Mouse (Mus musculus) heart, postnatal 25 days (tissue): ENCODE data around the gene Olfr1195. TPM values are rescaled to one million over a fixed set of nuclear protein-coding genes. Genes with fewer than 3 reads are reported as not detected.
"Not testable (repeated sequence)": the region's sequence is repeated elsewhere in the genome, so short reads cannot be mapped to it uniquely, and the experiment has no call there.

ENCODE experiments used
- DNase-seq: peaks from one replicate; pipeline ENCODE4 v3.0.0; 2022; ENCODE audit warnings: low spot score
- intact Hi-C: fragments of 180-260 bp; cut with DNase I; formaldehyde crosslinking; loops from one replicate; pipeline ENCODE4 v1.15.1; 2025
- total RNA-seq, 2 experiments: library from RNA; stranded (reverse); gene quantifications; 2 replicates each; pipeline ENCODE4 v1.2.3; 2021

Gene Olfr1195
- not detected for total RNA-seq

DNA sequence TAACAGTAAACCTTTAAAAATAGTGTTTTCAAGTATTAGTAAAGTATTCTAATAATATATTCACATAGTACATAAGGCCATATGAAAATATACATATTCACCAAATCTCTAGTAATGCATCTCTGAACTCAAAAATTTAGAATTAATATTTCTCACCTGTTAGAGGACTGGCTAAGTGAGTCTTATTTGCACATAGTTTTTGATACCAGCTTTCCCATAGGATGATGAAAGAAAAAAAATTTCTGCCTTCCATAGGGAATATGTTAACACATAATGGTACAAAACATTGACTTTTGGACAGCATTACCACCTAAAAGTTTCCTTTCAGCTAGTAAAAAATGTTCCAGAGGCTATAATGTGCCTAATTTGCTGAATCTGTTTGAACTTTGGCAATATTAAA is at the start of gene Olfr1195:
Olfr1195 (minus strand) TSS at position 101 of the 400 bp plus-strand sequence.
- DNase-seq, result no peak
- intact Hi-C loops, result no loop called here

DNA sequence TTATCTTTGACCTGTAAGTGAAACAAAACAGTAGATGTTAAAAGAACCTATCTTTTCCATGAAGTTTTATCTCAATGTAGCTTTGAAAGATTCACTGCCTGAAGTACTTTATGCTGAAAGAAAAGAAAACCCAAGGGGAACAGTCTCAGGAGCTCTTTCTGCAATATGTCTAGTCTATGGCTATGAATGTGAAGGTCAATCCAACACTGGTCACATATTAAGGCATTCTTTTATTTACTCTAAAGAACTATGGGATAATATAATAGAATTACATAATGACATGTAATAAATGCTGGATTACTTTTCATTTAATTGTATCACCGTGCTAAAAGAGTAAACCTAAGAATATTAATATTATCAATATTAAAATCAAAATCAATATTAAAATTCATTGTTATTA is 43.3 kb upstream of the Olfr1195 start, which contains the start of gene Olfr1197:
Olfr1197 (minus strand) TSS at position 101 of the 400 bp plus-strand sequence.
- intact Hi-C loops, result no loop called here
- DNase-seq, result no peak

DNA sequence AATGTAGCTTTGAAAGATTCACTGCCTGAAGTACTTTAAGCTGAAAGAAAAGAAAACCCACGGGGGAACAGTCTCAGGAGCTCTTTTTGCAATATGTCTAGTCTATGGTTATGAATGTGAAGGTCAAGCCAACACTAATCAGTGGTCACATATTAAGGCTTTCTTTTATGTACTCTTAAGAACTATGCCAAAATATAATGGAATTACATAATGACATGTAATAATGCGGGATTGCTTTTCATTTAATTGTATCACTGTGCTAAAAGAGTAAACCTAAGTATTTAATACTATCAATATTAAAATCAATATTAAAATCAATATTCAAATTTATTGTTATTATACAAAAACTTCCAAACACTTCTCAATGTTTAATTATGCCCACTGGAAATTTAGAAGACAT is 15.5 kb upstream of the Olfr1195 start, which contains the start of gene Olfr1196:
Olfr1196 (minus strand) TSS at position 101 of the 400 bp plus-strand sequence.
- no peak for DNase-seq
- intact Hi-C loops, result no loop called here

DNA sequence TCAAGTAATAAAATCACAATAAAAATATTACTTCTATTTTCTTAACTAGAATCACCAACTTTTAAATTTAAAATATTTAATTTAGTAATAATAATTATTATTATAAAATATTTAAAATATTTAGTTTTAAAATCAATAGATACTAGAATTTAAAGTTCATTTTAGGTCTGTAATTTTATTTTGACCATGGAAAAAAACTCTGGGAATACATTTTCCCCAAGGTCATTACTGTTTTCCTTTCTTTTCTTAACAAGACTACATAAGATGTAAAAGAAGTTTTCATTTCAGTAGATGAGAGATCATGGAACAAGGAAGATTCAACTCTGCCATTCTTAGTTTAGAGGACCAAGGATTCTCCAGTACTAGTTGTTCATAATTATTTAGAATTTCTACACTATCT is 13.7 kb downstream of the Olfr1195 start, which contains the start of gene Olfr1193:
Olfr1193 (plus strand) TSS at position 301 of the 400 bp plus-strand sequence.
- DNase-seq, intact Hi-C loops: not testable (repeated sequence)

DNA sequence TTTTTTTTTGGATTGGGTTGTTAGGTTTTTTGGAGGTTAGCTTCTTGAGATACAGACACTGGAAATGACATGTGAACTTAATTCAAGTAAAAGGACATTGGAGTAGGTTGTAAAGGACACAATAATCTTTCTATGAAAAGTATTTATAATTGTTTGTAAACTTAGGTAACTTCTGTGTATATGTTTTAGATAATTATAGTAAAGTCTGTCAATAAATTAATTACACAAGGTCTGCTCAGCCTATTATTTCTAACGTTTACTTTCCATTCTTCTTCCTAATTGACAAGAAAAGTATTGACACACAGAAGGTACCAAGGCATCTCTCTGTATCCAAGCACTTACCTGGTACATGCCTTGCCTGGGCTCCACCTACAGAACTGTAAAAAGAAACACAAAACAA is 40.8 kb downstream of the Olfr1195 start, which contains the start of gene Olfr1192-ps1:
Olfr1192-ps1 (plus strand) TSS at position 301 of the 400 bp plus-strand sequence.
- no peak for DNase-seq
- intact Hi-C loops, result no loop called here

DNA sequence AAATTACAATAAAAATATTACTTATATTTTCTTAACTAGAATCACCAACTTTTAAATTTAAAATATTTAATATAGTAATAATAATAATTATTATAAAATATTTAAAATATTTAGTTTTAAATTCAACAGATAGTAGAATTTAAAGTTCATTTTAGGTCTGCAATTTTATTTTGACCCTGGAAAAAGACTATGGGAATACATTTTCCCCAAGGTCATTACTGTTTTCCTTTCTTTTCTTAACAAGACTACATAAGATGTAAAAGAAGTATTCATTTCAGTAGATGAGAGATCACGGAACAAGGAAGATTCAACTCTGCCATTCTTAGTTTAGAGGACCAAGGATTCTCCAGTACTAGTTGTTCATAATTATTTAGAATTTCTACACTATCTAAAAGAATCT is 48.7 kb downstream of the Olfr1195 start, which contains the start of gene Olfr1191-ps1:
Olfr1191-ps1 (plus strand) TSS at position 301 of the 400 bp plus-strand sequence.
- intact Hi-C loops, DNase-seq: not testable (repeated sequence)

Other genes with a start within 250 kb of the Olfr1195 start
- not detected for gene Gm13757, start 240.1 kb downstream of the Olfr1195 start, total RNA-seq
- gene Olfr1183, start 234.3 kb downstream of the Olfr1195 start, total RNA-seq, result not detected
- gene Olfr1184, start 205.6 kb downstream of the Olfr1195 start, total RNA-seq, result not detected
- gene Olfr1185-ps1, start 195.9 kb downstream of the Olfr1195 start, total RNA-seq, result not detected
- gene Olfr1186, start 170.6 kb downstream of the Olfr1195 start, total RNA-seq, result not detected
- not detected for gene Olfr1188, start 132.3 kb downstream of the Olfr1195 start, total RNA-seq
- not detected for gene Olfr1189, start 102.7 kb downstream of the Olfr1195 start, total RNA-seq
- not detected for gene Olfr1191-ps1, start 48.6 kb downstream of the Olfr1195 start, total RNA-seq
- gene Olfr1192-ps1, start 40.7 kb downstream of the Olfr1195 start, total RNA-seq, result not detected
- gene Olfr1193, start 13.6 kb downstream of the Olfr1195 start, total RNA-seq, result not detected
- not detected for gene Olfr1196, start 15.4 kb upstream of the Olfr1195 start, total RNA-seq
- gene Olfr1197, start 43.2 kb upstream of the Olfr1195 start, total RNA-seq, result not detected
- gene Olfr1198, start 62.2 kb upstream of the Olfr1195 start, total RNA-seq, result not detected
- gene Olfr1199, start 71.3 kb upstream of the Olfr1195 start, total RNA-seq, result not detected
- gene Olfr1200, start 81.3 kb upstream of the Olfr1195 start, total RNA-seq, result not detected
- not detected for gene Olfr1201, start 103.8 kb upstream of the Olfr1195 start, total RNA-seq
- not detected for gene Olfr1202, start 125.3 kb upstream of the Olfr1195 start, total RNA-seq
- not detected for gene Olfr1205, start 140.6 kb upstream of the Olfr1195 start, total RNA-seq
- not detected for gene Olfr1204, start 160.1 kb upstream of the Olfr1195 start, total RNA-seq
- gene Olfr1206, start 174.0 kb upstream of the Olfr1195 start, total RNA-seq, result not detected
- not detected for gene Olfr1208, start 213.1 kb upstream of the Olfr1195 start, total RNA-seq
- not detected for gene Olfr1209, start 226.0 kb upstream of the Olfr1195 start, total RNA-seq
- gene Olfr1211, start 248.9 kb upstream of the Olfr1195 start, total RNA-seq, result not detected